Mouse (Mus musculus) erythroblast, embryonic 14.5 days (primary cell): ENCODE results near the gene Letm1. TPM values are rescaled to one million over a fixed set of nuclear protein-coding genes. Genes with fewer than 3 reads are reported as not detected.

Experiments used
- H3K27me3 ChIP-seq: 2 replicates; pipeline ENCODE4 v1.6.1; 2012; ENCODE audit warnings: inconsistent platforms; ENCODE audit not compliant: control insufficient read depth
- H3K36me3 ChIP-seq: 2 replicates; pipeline ENCODE4 v1.6.1; 2012; ENCODE audit warnings: mild to moderate bottlenecking, inconsistent platforms; ENCODE audit not compliant: control insufficient read depth
- H3K4me1 ChIP-seq: 2 replicates; pipeline ENCODE4 v1.6.1; 2012; ENCODE audit warnings: inconsistent platforms; ENCODE audit not compliant: control insufficient read depth
- H3K4me3 ChIP-seq: replicated peaks from 2 replicates; pipeline ENCODE3; 2012; ENCODE audit warnings: moderate library complexity, mild to moderate bottlenecking, inconsistent platforms
- H3K9me3 ChIP-seq: 2 replicates; pipeline ENCODE4 v1.6.1; 2012; ENCODE audit warnings: low read length, inconsistent platforms, mixed read lengths; ENCODE audit not compliant: control insufficient read depth
- GATA1 ChIP-seq: IDR thresholded peaks from 2 replicates; pipeline ENCODE4 v1.6.1; 2012; ENCODE audit warnings: low read length, inconsistent platforms, mixed read lengths
- TAL1 ChIP-seq: IDR thresholded peaks from 3 replicates; pipeline ENCODE4 v1.6.1; 2012; ENCODE audit warnings: low read length, inconsistent platforms, mixed read lengths
- polyA plus RNA-seq: library from polyadenylated mRNA; stranded (reverse); fragments of >175 nt; gene quantifications from 2 replicates; pipeline ENCODE4 v1.2.3, GENCODE M21; 2012

Letm1 gene
- 2.6 and 2.8 TPM in 2 replicates for polyA plus RNA-seq

DNA sequence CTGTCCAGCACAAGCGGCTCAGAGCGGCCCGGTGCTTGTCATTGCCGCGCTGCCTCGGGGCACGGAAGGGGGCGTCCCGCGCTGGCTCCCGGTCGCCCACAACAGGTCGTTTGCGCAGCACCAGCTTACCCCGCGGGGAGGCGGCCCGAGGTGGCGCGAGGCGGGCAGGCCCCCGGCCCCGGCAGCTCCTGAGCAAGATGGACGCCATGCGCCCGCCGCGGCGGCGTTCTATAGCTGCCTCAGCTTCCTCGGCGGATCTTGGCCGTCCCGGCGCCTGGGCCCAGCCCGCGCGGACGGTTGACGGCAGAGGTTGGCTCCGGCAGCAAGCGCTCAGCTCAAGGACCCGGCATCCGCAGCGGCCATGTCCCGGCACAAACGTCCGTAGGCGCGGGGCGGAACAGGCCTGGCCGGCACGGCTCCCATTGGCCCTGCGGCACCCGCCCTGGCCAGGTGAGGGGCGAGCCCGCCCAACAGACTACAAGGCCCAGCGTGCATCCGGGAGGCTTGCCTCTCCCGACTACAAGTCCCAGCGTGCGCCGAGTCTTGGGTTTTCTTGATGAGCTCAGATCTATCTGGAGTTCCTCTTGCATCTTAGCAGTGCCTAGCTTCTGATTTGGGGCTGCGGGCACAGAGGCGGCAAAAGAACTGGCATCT lies at the start of gene Letm1:
TSS of gene Letm1 (minus strand) at position 473 of the 654 bp plus-strand sequence.
- peaks cover 36% of the 10 kb centered on the region for H3K4me1 ChIP-seq
- peak within 1 kb of the TSS; percentile 96 for H3K4me3 ChIP-seq
- H3K36me3 ChIP-seq: peaks cover 11% of the 10 kb centered on the region
- no peaks in the 10 kb centered on the region for H3K9me3 ChIP-seq
- no peak for TF ChIP-seq GATA1
- TF ChIP-seq TAL1: no peak
- peaks cover 2% of the 10 kb centered on the region for H3K27me3 ChIP-seq

DNA sequence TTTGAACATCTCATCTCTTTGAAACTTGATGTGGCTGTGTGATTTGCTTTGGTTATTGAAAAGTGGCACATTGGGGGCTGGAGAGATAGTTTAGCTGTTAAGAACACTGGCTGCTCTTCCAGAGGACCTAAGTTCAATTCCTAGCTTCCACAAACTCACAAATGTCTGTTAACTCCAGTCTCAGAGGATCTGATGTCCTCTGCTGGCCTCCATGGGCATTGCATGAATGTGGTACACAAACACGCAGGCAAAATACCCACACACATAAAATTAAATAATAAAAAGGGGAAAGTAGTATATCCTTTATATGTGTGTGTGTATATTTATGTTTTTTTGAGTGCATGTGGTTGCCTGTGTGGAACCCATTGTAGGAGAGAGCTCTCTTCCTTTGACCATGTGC lies 48.2 kb upstream of the Letm1 start:
- Histone ChIP-seq H3K9me3 (no peaks in the 10 kb centered on the region), H3K36me3 (peaks cover 82% of the 10 kb centered on the region), H3K4me1 (peaks cover 28% of the 10 kb centered on the region), H3K27me3 (no peaks in the 10 kb centered on the region), H3K4me3 (no peak overlapping the region)
- no peak for TF ChIP-seq GATA1
- no peak for TF ChIP-seq TAL1

DNA sequence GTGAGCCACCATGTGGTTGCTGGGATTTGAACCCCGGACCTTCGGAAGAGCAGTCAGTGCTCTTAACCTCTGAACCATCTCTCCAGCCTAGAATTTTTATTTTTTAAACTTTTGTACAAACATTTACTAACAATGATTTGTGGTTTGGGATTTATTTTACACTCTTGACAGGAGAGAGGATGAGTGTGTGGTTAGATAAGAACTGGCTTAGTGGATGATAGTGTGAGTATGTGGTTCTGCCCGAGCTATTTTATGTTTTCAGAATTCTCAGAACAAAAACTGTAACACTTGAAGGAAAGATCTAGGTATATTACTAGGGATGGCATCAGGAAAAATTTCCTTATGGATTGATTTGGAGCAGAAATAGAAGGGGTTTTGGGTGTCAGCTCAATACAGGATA lies 47.3 kb upstream of the Letm1 start:
- TF ChIP-seq TAL1 (no peak), GATA1 (no peak)
- H3K36me3 ChIP-seq: peaks cover 82% of the 10 kb centered on the region
- H3K27me3 ChIP-seq: no peaks in the 10 kb centered on the region
- no peak overlapping the region for H3K4me3 ChIP-seq
- peaks cover 35% of the 10 kb centered on the region for H3K4me1 ChIP-seq
- H3K9me3 ChIP-seq: no peaks in the 10 kb centered on the region

DNA sequence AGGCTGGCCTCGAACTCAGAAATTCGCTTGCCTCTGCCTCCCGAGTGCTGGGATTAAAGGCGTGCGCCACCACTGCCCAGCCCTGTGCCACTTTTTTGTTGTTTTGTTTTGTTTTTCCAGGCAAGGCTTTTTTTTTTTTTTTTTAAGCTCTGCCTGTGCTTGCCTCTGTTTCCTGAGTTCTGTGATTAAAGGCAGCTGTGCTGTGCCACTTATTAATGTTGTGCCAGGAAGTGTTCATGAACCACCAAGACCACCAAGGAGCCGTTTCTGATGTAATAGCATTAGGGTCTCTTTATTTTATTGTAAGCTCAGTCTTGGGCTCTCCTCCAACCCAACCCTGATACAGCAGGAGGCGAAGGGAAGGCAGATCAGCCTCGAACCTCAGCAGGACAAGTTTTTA lies 45.5 kb upstream of the Letm1 start:
- peaks cover 47% of the 10 kb centered on the region for H3K4me1 ChIP-seq
- no peaks in the 10 kb centered on the region for H3K27me3 ChIP-seq
- H3K9me3 ChIP-seq: no peaks in the 10 kb centered on the region
- peaks cover 80% of the 10 kb centered on the region for H3K36me3 ChIP-seq
- no peak overlapping the region for H3K4me3 ChIP-seq
- no peak for TF ChIP-seq TAL1

DNA sequence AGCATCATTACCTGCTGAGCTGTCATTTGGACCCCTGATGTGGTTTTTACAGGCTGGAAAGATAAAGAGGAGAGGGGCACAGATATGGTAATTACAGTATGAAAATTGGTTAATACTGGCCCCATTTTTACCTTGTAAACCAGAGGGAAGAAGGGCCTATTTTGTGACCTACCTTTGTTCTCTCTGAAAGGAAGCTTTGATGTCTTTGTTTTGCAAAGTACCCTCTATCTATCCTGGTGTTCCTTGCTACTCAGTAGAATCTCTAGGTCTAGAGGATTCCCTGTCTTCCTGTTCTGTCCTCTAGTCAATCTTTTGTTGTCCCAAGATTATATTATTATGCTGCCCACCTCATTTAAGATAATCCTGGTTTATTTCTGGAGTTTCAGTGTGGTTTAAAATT lies 43.4 kb upstream of the Letm1 start:
- H3K4me3 ChIP-seq: no peak overlapping the region
- no peaks in the 10 kb centered on the region for H3K9me3 ChIP-seq
- H3K36me3 ChIP-seq: peaks cover 76% of the 10 kb centered on the region
- TF ChIP-seq TAL1: no peak
- no peak for TF ChIP-seq GATA1
- no peaks in the 10 kb centered on the region for H3K27me3 ChIP-seq
- H3K4me1 ChIP-seq: peaks cover 60% of the 10 kb centered on the region

DNA sequence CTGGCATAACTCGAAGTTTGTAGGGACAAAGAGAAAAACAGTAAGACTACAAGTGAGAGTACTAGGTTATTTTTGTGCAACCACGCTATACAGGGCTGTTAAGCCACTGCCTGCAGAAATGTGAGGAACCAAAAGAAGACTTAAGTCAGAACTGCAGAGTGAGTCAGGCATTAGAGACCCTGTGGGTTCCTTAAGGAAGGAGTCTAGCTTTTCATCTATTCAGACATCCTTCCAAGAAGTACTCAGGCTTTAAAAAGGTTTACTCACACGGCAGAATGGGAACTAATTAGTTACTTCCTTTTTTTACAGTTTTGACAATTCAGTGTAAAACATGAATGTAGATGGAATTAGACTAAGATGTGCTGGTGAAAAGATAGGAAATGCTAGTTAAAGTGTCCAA lies 39.8 kb upstream of the Letm1 start:
- peak overlapping the region; percentile 98 for H3K4me3 ChIP-seq
- TF ChIP-seq TAL1 (no peak), GATA1 (no peak)
- H3K4me1 ChIP-seq: peaks cover 67% of the 10 kb centered on the region
- H3K27me3 ChIP-seq: no peaks in the 10 kb centered on the region
- peaks cover 53% of the 10 kb centered on the region for H3K36me3 ChIP-seq
- H3K9me3 ChIP-seq: no peaks in the 10 kb centered on the region

DNA sequence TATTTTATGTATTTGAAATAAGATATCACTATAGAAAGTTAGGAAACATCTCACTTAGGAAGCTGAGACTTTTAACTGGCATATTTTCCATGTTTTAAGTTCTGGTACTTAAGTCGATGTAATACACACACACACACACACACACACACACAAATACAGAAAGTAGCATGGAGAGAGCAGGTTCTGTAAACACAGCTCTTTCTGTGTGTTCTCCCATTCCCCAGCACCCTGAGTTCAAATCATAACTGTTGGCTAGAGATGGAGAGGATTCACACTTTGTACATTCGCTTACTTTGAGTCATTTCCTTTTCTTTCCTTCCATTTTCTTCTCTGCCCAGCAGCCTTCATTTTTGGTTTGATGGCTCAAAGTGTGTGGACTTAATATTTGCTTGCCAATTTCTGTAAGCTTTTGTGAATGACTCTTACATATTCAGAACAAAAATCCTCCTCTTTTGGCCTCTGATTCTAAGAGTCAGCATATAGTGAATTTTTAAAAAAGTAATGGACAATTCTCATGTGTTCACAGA lies 39.3 kb upstream of the Letm1 start:
- Histone ChIP-seq H3K4me1 (peaks cover 70% of the 10 kb centered on the region), H3K27me3 (no peaks in the 10 kb centered on the region), H3K4me3 (peak overlapping the region; percentile 98), H3K9me3 (no peaks in the 10 kb centered on the region), H3K36me3 (peaks cover 48% of the 10 kb centered on the region)
- TF ChIP-seq TAL1: no peak
- TF ChIP-seq GATA1: no peak

DNA sequence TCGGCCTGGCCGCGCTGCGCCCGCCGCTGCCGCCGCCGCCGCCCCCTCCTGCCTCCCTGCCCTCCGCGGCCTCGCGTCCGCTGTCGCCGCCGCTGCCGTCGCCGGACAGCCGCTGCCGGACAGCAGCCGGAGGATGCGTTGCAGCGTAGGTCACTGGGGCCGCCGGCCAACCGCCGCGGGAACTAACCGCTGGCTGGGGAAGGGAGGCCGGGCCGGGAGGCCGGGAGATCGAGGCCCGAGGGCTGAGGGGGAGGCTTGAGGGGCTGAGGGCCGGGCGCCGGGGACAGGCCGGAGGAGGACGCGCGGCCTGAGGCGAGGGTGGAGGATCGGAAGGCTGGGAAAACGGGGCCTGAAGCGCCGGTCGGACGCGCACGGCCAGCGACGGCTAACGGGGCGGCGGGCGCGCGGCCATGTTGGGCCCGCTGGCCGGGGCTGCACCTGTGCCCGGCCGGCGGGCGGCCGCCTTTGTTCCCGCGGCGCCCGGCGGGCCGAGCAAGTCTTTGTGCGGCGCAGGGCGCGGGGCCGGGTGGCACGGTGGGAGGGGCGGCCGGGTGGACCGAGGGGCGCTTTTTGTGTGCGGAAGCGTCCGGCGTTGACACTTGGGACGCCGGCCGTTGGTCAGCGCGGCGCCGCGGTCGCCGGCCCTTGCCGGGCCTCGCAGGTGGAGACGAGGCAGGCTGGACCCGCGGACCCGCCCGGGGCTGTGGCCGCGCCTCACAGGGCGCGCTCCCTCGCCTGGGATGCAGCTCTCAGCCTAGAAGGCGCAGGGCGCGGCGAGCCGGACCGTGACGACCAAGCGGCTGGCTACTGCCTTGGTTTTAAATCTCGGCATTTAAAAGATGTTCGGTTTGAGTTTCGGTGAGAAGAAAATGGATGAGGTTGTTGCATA lies 38.4 kb upstream of the Letm1 start:
- Histone ChIP-seq H3K9me3 (no peaks in the 10 kb centered on the region), H3K4me1 (peaks cover 74% of the 10 kb centered on the region), H3K4me3 (peak overlapping the region; percentile 98), H3K27me3 (no peaks in the 10 kb centered on the region), H3K36me3 (peaks cover 39% of the 10 kb centered on the region)
- TF ChIP-seq GATA1: no peak
- no peak for TF ChIP-seq TAL1
